In the genomic region with DNA sequence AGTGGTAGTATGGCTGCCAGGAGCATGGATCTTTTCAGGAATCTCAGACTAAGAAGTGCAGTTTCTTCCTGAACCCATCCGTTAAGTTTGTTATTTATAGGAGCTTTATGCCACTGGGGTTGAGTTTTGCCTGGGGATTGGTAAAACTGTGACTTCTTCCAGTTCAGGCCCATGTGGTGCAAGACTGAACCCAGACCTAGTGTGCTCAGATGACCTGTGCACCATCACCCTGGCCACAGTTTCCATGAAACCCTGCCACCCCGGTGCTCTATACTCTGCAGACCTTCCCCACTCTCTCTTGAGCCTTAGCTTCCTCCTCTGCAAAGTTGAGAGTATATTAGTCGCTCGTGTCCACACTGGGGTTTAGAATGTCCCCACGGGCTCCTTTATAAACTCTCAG, we compare ENCODE assay signal across 27 mouse cellular contexts. TPM values are rescaled to one million over a fixed set of nuclear protein-coding genes. Genes with fewer than 3 reads are reported as not detected.
"Had no signal": no experiment of that assay in that cellular context is flagged by ENCODE, and none has a peak within 500 bp of the region (broad histone marks: within the 10 kb centered on the region; RNA-seq: fewer than 3 reads in every experiment).

No protein-coding gene starts in this region.

- H3K36me3 ChIP-seq: embryonic facial prominence, embryonic 10.5 days; embryonic facial prominence, embryonic 12.5 days; embryonic facial prominence, embryonic 13.5 days; embryonic facial prominence, embryonic 15.5 days; forebrain, embryonic 10.5 days; forebrain, embryonic 12.5 days; forebrain, embryonic 15.5 days had no signal

- H3K27ac ChIP-seq: embryonic facial prominence, embryonic 10.5 days; embryonic facial prominence, embryonic 12.5 days; embryonic facial prominence, embryonic 13.5 days; embryonic facial prominence, embryonic 15.5 days; forebrain, embryonic 10.5 days; forebrain, embryonic 12.5 days; forebrain, embryonic 13.5 days; forebrain, embryonic 15.5 days; heart, adult 2 months had no signal

- ATAC-seq: forebrain, embryonic 13.5 days; forebrain, embryonic 14.5 days; forebrain, embryonic 15.5 days; forebrain, embryonic 16.5 days; forebrain, postnatal 0 days had no signal

- H3K27me3 ChIP-seq: embryonic facial prominence, embryonic 13.5 days; embryonic facial prominence, embryonic 15.5 days; forebrain, embryonic 12.5 days; forebrain, embryonic 13.5 days; forebrain, embryonic 15.5 days had no signal

- H3K4me2 ChIP-seq: embryonic facial prominence, embryonic 12.5 days; embryonic facial prominence, embryonic 13.5 days; embryonic facial prominence, embryonic 15.5 days; forebrain, embryonic 12.5 days; forebrain, embryonic 13.5 days; forebrain, embryonic 15.5 days had no signal

- H3K4me3 ChIP-seq: embryonic facial prominence, embryonic 10.5 days; embryonic facial prominence, embryonic 12.5 days; embryonic facial prominence, embryonic 13.5 days; embryonic facial prominence, embryonic 15.5 days; erythroblast, embryonic 14.5 days; forebrain, embryonic 10.5 days; forebrain, embryonic 12.5 days; forebrain, embryonic 13.5 days; forebrain, embryonic 15.5 days; gastrocnemius, adult 2 months; heart, adult 2 months had no signal

- H3K9me3 ChIP-seq: embryonic facial prominence, embryonic 10.5 days; embryonic facial prominence, embryonic 12.5 days; embryonic facial prominence, embryonic 13.5 days; embryonic facial prominence, embryonic 15.5 days; forebrain, embryonic 10.5 days; forebrain, embryonic 12.5 days; forebrain, embryonic 13.5 days; forebrain, embryonic 15.5 days had no signal

- DNase-seq: cerebellum, adult 9-10 months; cerebellum, postnatal 10 days; cerebellum, postnatal 14 days; cerebellum, postnatal 25 days; cerebellum, postnatal 36 days; embryo, embryonic 11 days; forebrain, postnatal 0 days; gastrocnemius, adult 2 months; gastrocnemius, postnatal 10 days; gastrocnemius, postnatal 14 days; gastrocnemius, postnatal 25 days; gastrocnemius, postnatal 36 days; heart, adult 18-20 months; heart, adult 2 months had no signal

- H3K9ac ChIP-seq: embryonic facial prominence, embryonic 12.5 days; embryonic facial prominence, embryonic 13.5 days; embryonic facial prominence, embryonic 15.5 days; forebrain, embryonic 12.5 days; forebrain, embryonic 13.5 days; forebrain, embryonic 15.5 days; forebrain, postnatal 0 days had no signal

RNA-seq across cellular contexts. Expression of a gene that starts 26.2 kb away (rescaled TPM):
- polyA plus RNA-seq: erythroblast, embryonic 14.5 days had no signal

RNA-seq across cellular contexts. Expression of a gene that starts 50.0 kb away (rescaled TPM):
- total RNA-seq: common myeloid progenitor, adult 5-6 weeks; granulocyte monocyte progenitor cell, adult 5-6 weeks had no signal
- polyA plus RNA-seq: erythroblast, embryonic 14.5 days had no signal
